Mouse (Mus musculus): Measurements from ENCODE around the gene Mtmr10. TPM values are rescaled to one million over a fixed set of nuclear protein-coding genes. Genes with fewer than 3 reads are reported as not detected.

The Mtmr10 gene
- total RNA-seq, 1 experiment from 2014 or later = 22.2 TPM

DNA sequence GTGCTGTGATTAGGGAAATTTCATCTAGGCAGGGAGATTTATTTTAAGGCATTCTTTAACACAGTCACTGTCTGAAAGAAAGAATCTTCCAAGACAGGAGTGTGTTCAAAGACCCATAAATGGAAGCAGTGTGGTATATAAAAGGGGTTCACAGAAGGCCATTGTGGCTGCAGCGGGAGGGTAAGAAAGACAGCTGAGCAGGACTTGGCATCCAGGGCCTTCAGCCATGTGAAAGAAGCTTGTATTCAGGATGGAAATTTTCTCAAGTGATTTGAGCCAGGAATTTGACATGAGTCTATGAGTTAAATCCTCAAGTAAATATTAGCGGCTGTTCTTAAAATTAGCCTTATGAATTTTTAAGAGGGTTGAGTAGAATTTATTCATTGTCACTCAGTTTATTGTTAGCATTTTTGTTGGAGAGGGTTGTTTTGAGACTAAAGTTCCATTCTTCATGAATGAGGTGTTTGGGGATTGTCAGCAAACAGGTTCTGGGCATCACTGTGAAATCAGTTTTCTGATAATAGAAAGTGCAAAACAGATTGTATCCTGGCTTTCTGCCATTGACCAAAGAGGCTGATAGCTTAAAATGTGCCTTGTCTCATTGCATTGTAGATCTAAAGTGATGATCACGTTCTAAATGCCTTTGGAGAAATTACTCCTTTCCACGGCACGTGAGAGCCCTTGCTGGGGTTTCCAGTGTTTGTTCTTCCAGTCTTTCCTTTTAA is 9.0 kb downstream of the Mtmr10 start:
- no peak for DNase-seq

DNA sequence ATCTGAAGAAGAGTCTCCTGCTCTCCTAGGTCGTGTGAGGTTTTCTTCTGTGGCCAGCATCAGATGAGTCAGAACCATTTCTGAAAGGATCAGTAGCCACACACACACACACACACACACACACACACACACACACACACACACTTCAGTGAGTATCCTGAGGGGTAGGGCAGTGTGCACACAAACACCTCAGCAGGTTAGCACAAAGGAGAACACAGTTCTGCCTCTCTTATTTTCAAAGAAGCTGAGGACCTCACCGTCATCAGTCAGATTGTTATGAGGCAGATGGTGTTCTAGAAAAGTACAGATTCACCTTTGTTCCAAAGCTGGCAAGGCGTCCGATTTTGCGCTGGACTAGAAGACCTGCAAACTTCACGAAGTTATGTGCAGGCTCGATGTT is 22.8 kb downstream of the Mtmr10 start:
- DNase-seq = no peak

DNA sequence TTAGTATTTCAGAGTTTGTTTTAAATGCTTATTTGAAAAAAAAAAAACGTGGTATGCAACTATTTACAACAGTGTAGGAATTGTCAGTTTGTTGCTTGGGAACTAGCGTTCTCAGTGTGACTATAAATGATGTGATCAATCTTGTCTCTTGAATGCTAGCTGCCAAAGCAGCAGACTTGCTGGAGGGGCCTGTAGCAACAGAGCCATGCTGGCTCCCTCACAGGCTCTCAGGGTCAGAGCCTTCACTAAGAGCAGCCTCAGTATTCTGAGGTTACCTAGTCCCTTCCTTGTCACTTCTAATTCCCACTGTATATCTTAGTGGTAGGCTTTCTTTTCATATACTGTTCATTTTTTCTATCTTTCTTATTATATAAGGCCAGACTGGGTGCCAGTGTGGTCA is 23.3 kb downstream of the Mtmr10 start:
- DNase-seq = no peak

DNA sequence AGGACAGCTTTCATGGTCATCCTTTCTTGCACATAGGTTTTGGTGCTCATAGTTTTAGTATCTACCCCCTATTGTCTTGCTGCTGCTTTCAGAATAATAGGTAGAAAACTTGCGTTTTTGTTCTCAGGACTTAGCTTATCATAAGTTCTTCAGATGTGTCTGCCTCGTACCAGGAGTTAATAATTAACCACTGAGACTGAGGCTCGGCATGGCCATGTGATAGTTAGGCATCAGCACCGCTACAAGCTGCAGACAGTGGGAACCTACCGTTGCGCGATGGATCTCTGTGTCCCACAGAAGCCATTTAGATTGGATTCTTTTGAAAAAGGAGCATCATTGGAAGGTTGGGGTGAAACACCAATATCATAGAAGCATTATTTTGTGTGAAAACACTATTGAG is 25.4 kb downstream of the Mtmr10 start:
- no peak for DNase-seq

DNA sequence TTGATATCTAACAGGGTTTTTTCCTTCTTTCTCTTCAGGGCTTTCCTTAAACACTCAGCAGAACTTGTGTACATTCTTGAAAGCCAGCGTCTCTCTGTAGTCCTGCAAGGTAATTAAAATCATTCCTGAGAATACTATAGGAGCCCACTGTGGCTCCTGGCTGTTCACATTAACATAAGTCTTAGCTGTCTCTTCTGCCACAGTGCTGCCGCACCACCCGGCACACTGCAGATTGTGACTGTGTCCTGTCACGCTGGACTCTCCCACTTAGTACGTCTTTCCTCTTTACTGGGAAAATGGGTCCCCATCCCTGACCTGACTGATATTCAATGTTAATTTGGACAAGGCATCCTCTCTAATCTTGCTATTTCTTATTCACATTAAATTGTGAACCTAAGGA is 33.7 kb downstream of the Mtmr10 start:
- no peak for DNase-seq

DNA sequence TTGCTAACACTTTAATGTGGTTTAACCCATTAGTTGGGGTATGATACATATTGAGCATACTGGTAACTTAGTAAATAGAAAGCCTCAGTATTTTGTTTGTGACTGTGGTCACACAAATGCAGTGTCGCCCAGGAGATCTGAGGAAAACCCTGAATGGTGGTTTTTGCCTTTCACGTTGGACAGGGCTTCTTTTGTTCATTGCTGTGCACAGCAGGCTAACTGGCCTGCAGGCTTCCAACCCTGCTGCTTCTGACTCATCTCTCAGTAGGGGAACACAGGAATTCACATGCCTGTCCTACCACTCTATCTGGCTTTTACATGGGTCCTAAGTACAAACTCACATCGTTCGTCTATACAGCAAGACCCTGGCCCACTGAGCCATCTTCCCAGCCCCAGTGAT is 34.2 kb downstream of the Mtmr10 start:
- no peak for DNase-seq

DNA sequence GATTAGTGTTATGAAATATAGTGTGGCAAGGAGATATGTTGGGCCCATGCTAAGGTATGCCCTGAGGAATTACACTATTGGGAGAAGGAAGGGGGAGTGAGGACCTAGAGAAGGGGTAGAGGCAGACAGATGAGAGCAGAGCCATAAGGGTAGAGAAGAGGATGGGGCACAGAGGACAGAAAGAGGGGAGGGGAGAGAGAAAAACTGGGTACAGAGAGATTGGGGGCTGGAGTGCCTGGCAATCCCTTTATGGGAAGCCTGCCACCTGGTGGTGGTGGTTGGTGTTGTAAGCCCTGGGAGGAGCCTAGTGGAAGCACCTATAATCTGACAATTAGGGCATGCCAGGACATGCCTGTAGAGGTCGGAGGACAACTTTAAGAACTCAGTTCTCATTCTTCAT is 39.4 kb downstream of the Mtmr10 start:
- DNase-seq = peak; percentile 87

DNA sequence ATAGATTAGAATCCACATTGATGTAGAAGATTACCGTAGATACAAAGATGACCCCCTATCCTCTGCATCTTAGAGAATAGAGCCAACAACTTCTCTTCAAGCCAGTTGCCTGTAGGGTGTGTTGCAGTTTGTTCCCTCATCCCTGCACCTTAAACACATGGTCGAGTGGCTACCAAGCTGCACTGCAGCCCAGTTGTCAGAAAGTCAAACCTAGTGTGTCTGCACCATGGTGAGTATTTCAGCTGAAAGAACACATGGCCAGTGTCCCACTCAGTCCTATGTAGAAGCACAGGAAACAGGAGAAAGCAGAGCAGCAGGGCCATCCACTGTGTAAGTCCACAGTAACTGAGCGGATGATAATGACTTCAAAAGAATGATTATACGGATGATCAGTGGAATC is 40.0 kb downstream of the Mtmr10 start:
- DNase-seq = no peak

DNA sequence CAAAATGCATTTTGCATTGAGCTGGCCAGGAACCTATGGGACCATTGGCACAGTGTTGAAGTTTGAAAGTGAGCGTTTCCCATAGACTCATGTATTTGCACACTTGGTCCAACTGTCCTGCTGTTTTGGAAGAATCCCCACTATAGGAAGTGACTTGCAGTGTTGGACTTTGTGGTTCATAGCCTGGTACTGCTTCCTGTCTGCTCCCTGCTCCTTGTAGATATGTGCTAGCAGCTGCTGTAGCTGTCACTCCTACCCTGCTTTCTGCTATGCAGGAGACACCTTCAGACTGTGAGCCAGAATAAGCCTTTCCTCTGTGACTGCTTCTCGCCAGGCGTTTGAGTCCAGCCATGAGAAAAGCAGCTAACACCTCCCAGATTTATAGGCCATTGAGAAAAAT is 43.9 kb downstream of the Mtmr10 start:
- no peak for DNase-seq

DNA sequence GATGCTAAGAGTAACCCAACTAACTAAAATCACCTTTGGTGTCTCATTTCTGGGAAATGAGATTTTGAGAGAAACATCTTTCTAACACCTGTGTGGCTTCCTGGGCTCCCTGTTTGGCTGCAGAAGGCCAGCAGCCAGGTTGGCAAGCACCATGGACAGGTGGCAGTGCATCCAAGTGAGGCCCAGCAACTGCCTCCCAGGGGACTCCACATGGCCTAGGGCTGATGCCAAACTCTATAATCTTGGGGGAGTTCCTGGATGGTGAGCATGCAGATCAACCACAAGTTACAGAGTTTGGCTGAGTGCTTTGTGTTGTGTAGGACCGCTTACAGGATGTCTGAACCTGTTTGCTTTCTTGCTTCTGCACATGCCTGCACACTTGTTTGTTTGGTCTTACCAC is 45.2 kb downstream of the Mtmr10 start:
- DNase-seq = no peak

DNA sequence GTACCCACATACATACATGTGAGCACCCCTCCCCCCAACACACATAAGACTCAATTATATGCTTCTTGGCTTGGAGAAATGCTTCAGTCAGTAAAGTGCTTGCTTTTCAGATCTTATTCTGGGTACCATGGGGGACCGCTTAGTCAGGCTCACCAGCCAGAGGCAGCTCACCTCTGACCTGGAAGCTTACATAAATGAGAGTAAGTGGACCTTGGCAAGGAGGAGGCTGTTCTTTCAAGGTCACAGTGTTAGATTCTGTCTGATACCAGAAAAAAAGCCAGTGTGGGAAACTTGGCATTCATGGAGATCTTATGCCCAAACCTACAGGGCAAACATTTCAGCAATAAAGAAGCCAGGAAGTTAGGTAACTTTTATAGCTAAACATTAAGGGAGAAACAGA is 60.4 kb downstream of the Mtmr10 start:
- no peak for DNase-seq

DNA sequence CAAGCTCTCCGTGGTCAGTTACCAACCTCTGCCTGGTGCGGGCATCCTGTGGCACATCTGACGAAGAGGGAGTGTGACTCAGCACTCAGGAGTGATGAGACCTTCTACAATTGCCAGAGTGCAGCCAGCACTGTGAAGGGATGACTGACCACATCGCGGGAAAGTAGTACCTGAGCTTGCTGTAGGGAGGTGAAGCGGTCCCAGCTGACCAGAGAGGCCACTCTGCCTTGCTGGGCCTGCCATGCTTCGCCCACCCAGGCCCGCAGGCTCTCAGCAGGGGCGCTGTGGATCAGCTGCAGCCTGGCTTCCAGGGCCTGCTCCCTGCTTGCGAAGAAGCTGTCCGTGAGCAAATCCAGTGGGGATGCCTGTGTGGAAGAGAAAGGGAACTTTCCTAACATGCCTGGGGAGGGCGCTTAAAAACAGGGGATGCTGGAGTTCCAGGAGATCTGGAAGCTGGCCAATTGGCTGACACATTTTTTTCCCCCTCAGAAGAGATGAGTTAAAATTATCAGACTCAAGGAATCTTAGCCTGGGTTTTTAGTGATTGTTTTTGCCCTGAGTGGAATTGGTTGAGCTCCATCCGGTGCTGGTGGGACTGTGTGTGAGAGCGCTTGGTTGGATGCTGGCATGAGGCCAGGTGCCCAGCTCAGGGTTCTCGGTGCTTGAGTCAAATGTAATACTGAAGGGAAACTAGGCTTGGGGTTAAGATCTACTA is 61.9 kb downstream of the Mtmr10 start:
- no peak for DNase-seq

DNA sequence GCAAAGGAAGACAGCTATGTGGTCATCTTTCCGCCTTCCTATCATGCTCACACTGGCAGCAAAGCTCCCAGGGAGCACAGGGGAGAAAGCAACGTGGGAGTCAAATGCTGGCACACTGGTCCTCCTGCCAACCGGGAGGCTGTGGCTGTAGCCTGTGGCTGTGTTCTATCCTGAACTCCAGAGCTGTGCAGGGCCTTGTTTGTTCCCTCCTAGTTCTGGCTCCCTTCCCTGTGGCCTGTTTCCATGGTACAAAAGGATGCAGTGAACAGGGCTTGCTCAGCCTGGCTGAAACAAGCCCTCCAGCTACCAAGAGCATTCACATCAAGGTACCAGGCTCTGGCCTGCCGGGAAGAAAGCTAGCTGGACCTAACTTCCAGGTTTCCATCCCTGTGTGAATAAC is 63.6 kb downstream of the Mtmr10 start:
- no peak for DNase-seq

DNA sequence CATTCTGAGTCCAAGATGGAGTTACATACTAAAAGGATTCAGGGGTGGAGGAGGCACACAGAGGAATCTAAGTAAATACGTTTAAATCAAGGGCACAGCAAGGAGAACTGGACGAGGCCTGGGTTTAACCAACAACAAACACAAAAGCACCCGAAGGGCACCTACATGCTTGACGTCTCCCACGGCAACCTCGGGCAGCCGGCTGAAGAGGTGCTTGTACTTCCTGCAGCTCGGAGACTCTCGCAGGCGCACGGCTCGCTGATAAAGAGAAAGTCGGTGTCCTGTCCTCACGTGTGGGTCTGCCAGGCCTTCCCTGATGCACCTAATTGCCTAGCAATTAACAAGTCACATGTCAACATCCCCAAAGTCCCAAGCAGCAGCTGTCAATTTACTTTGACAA is 66.8 kb downstream of the Mtmr10 start:
- DNase-seq = no peak

DNA sequence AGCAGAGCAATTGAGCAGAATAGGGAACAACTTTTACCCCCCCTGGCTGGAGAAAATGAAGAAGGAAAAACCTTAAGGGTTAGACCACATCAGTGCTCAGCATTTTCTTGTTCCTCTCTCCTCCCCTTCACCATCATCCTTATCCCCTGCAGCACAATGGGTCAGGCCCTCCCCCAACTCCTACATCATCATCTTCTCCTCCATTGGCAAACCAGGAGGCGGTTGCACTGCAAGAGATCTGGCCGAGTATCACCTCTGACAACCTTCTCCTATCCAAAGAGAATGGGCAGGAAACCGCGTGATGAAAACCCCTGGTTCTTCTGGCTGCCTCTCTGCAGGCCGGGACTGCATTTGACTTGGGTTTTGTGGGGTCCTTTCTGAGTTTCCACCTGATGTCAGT is 69.2 kb downstream of the Mtmr10 start:
- no peak for DNase-seq

DNA sequence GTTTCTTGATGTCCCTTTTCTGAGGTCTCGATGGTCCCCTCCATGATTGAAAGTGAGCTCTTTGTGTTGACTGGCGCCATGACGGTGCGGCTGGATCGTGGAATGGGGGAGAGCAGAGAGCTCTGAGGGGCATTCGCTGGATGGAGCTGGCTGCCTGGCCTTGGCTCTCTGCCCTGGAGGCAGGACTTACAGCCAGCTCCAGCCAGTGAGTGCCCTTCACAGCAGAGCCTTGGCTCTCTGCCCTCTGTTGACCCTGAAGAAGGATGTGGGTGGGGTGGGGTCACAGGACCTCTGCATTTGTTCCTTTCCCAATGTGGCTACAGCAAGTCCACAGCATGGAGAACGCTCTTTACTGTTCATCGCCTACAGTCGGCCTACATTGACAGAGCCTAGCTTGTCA is 70.0 kb downstream of the Mtmr10 start:
- DNase-seq = peak; percentile 80

DNA sequence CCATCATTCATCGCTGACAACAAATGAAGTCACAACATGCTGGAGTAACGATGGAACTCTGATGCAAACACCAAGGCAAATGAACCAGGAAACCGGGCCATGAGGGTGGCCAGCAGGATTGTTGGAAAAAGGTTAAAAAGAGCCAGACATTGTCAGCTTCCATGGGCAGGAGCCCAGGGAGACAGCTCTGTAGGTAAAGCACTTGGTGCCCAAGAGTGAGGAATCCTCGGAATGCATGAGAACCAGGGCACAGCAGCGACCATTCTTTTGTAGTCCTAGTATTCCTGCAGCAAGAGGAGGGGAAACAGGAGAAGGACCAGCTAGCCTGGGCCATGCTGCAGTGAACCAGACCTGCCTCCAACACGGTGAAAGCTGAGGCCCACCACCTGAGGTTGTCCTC is 71.2 kb downstream of the Mtmr10 start:
- no peak for DNase-seq

DNA sequence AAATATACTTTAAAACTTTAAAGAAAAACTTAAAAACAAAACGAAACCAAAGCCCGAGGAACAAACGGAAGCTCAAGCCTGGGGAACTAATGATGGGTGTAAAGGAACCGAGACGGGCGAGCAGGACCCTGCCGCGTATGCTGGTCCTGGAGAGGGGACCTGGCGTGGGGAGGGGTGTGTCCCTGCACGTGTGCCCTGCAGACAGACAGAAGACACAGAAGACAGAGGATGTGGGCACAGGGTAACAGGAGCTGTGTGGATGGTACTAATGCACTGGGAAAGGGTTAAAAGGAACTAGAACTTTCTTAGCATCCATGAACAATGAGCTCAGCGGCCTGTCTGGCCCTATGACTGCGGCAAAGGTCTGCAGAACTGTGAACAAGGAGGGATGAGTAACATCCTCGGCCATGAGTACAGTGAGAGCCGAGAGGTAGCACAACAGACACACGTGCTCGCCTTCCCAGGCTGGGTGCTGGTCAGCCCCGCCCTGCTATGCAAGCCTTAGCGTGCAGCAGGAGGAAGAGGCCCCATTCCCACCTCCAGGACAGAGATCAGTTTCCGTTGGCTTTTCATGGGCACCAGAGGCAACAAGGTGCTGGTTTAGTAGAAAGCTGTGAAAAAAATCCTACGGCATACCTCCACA is 72.6 kb downstream of the Mtmr10 start:
- no peak for DNase-seq

DNA sequence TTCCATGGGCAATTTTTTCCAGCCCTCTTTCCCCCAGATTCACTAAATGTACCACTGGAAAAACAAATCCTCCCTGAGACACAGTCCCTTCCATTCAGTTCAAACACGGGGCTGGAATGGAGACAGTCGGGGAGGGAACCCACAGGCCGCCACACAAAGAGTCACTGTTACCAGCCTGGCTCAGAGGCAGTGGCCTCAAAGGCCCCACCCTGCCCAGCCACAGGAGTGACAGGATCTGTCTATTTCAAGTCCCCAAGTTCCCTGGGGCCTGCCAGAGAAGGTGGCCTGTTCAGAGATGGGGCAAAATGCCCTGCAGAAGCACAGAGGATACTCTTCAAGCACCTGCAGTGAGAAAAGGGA is 73.1 kb downstream of the Mtmr10 start:
- no peak for DNase-seq

DNA sequence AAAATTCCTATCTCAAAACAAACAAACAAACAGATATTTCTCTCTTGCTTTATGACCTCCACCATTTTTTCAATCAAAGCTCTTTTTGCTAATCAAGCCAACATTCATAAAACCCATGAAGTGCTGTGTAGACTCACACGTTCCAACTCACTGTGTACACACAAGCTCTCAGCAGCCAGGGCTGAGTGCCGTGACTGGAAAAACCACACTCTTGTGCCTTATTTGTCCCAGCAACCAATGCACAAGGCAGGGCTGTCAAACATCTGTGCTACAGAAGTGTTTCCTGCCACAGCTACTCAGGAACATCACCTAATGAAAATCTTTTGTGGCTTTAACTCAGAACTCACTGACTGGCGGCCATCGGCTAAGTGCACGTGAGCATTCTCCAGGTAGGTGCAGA is 78.4 kb downstream of the Mtmr10 start:
- no peak for DNase-seq

DNA sequence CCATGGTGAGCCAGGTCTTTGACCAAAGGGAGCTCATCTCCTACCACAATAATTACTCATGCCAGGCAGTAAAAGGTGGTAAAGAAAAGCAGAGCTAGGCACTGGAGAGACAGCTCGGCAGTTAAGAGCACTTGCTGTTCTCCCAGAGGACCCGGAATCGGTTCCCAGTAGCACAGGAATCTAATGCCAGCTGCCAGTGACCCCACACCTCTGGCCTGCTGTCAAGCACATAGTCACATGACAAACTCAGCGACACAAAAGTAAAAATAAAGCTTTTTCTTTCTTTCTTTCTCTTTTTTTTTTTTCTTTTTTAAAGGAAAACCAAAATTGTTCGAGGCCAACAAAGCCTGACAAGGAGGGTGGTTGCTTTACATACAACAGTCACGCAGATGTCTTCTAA is 82.4 kb downstream of the Mtmr10 start:
- peak; percentile 17 for DNase-seq

DNA sequence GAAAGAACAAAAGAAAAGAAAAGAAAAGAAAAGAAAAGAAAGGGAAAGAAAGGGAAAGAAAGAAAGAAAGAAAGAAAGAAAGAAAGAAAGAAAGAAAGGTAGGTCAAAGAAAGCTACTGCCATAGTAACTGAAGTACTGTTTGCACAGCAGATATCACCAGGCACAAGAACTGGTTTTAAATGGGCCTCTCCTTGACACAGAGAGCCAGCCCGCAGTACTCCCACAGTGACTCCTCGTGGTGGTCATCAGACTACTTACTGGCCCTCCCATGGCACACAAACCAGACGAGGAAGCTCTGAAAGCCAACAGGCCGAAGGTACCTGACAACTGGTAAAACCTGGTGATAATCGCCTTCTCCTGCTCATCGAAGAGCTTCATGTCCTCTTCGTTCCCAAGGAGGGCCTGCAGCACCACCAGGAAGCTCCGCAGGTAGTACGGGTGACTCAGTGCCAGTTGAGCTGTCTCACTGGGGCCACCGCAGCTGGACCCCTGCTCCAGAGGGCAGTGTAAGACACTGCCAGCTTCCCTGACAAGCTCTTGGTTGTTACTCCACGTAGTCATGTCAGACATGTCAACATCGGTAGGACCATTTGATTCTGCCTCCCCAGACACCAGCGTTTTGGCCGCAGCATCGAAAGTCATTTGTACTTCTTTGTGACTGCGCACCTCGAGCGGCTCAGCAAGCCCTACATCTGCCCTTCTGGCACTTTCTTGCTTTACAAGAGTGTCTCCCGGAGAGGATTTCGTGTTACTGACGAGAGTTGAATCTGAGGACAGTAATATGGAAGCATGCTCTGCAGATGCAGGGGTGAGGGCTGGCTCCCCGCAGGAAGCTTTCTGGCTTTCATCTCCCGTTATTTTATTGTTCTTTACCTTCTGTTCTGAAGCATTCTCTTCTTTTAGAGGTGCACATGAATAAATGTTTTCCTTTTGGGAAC is 84.8 kb downstream of the Mtmr10 start:
- DNase-seq = no peak
